Mouse (Mus musculus) liver, postnatal 0 days (tissue): Measurements from ENCODE around the gene Rpl22. TPM values are rescaled to one million over a fixed set of nuclear protein-coding genes. Genes with fewer than 3 reads are reported as not detected.
A peak's percentile ranks its signal among the peaks of the same experiment; 100 is the strongest.

Experiments
- ATAC-seq: fragments of 200-750 bp; cut with Nextera tagmentation; 2 replicates; pipeline ENCODE4 v1.8.0; 2017; ENCODE audit warnings: mild to moderate bottlenecking, moderate library complexity
- DNase-seq: peaks from one replicate; pipeline ENCODE4 v3.0.0-alpha.2; 2016
- H3K27ac ChIP-seq: fragments of 300-500 bp; sonication (generic); 2 replicates; pipeline ENCODE4 v1.5.1; 2014; ENCODE audit warnings: antibody characterized with exemption, moderate library complexity, mild to moderate bottlenecking, low read depth
- H3K27me3 ChIP-seq: fragments of 300-500 bp; sonication (generic); 2 replicates; pipeline ENCODE4 v1.6.1; 2014; ENCODE audit warnings: low read length, control low read depth, mixed read lengths; ENCODE audit not compliant: insufficient read depth
- H3K36me3 ChIP-seq: fragments of 300-500 bp; sonication (generic); replicated peaks from 2 replicates; pipeline ENCODE4 v1.6.1; 2014; ENCODE audit warnings: mild to moderate bottlenecking, control low read depth, low read length, moderate library complexity, mixed read lengths; ENCODE audit not compliant: insufficient read depth
- H3K4me1 ChIP-seq: fragments of 300-500 bp; sonication (generic); 2 replicates; pipeline ENCODE4 v1.6.1; 2014; ENCODE audit warnings: antibody characterized with exemption, mild to moderate bottlenecking, control low read depth; ENCODE audit not compliant: insufficient read depth
- H3K4me2 ChIP-seq: fragments of 300-500 bp; sonication (generic); 2 replicates; pipeline ENCODE4 v1.6.1; 2014; ENCODE audit warnings: low read depth, mild to moderate bottlenecking, low read length, moderate library complexity, mixed read lengths
- H3K4me3 ChIP-seq: fragments of 300-500 bp; sonication (generic); 2 replicates; pipeline ENCODE4 v1.5.1; 2014; ENCODE audit warnings: low read depth, low read length
- H3K9ac ChIP-seq: fragments of 300-500 bp; sonication (generic); replicated peaks from 2 replicates; pipeline ENCODE4 v1.6.1; 2014; ENCODE audit warnings: mild to moderate bottlenecking, moderate library complexity
- H3K9me3 ChIP-seq: fragments of 300-500 bp; sonication (generic); 2 replicates; pipeline ENCODE4 v1.6.1; 2016; ENCODE audit warnings: mild to moderate bottlenecking, control low read depth, low read length, mixed read lengths
- CTCF ChIP-seq: sonication (generic); IDR thresholded peaks from 2 replicates; pipeline ENCODE4 v1.5.1; 2016; ENCODE audit warnings: antibody characterized with exemption, low read depth
- EP300 ChIP-seq: IDR thresholded peaks from 2 replicates; pipeline ENCODE4 v1.6.1; 2016; ENCODE audit warnings: antibody characterized with exemption, low read depth, mild to moderate bottlenecking
- WGBS: fragments of 180-500 bp; shearing (Covaris S2); extraction: QIAGEN DNeasy Blood & Tissue Kit; methylation state at CpG from one replicate; pipeline ENCODE4 v1.1.7; 2014; ENCODE audit not compliant: insufficient replicate concordance; 5-methylcytosine and 5-hydroxymethylcytosine counted together
- polyA plus RNA-seq: library from polyadenylated mRNA; unstranded; fragments of >200 nt; fragmentation: Nextera tagmentation; extraction: Ambion mirVana; gene quantifications from 2 replicates; pipeline ENCODE4 v1.2.1, GENCODE M21; 2015

Rpl22 gene
- polyA plus RNA-seq, 1 experiment from 2014 or later: 207 TPM

DNA sequence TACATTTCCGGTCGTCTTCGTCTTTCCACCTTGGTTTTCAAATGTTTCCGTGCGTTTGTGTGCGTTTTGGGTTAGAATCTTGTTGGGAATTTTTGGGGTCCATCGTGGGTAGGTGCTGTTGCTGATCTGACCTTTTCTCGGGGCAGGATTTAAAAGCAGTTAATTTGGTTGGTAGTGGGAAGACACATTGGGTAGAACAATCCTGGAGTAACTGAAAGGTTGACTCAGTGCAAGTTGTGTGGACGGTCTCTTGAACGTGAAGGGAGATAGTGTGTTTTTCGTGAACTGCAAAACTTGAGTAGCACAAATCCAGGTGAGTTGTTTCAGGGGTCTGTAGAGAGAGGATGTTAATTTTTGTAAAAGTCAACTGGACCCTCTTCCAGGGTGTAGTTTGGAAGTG is 1.0 kb downstream of the Rpl22 start:
- no peak for TF ChIP-seq EP300
- TF ChIP-seq CTCF: no peak
- Histone ChIP-seq H3K9ac (peak overlapping the region; percentile 92), H3K4me3 (peak overlapping the region; percentile 91), H3K4me2 (peak overlapping the region; percentile 88), H3K27me3 (no peaks in the 10 kb centered on the region), H3K27ac (peak overlapping the region; percentile 67; the same call in 1 of the 2 replicates), H3K36me3 (peaks cover 30% of the 10 kb centered on the region), H3K9me3 (no peaks in the 10 kb centered on the region), H3K4me1 (peaks cover 7% of the 10 kb centered on the region)
- WGBS: under 1% methylated on average over 11 of the region's 11 CpGs
- no peak for ATAC-seq
- no peak for DNase-seq

DNA sequence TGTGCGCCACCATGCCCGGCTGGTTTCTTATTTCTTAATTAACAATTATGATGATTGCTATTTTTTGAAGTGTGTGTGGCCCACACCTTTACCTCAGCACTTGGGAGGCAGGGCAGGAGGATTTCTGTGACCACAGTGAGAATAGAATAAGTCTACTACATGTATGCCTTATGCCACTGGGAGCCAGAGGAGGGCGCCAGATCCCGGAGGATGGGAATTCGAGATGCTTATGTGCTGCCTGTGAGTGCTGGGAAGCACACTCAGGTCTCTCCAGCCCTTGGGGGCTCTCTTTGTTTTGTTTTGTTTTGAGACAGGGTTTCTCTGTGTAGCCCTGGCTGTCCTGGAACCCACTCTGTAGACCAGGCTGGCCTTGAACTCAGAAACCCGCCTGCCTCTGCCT is 3.1 kb downstream of the Rpl22 start:
- Histone ChIP-seq H3K4me3 (no peak overlapping the region), H3K9ac (no peak overlapping the region), H3K36me3 (peaks cover 50% of the 10 kb centered on the region), H3K27me3 (no peaks in the 10 kb centered on the region), H3K4me2 (no peak overlapping the region), H3K9me3 (no peaks in the 10 kb centered on the region), H3K4me1 (peaks cover 7% of the 10 kb centered on the region), H3K27ac (no peak overlapping the region)
- peak; percentile 63 for TF ChIP-seq CTCF
- no peak for TF ChIP-seq EP300
- WGBS: 71% methylated on average over 6 of the region's 6 CpGs
- peak; percentile 67 for DNase-seq
- ATAC-seq: no peak

GRCm38 (mm10) chr4:152332952-152333351 is 7.4 kb downstream of the Rpl22 start:
- 20% methylated on average over 2 of the region's 2 CpGs for WGBS
- no peak overlapping the region for H3K4me3 ChIP-seq
- peak; percentile 72 for ATAC-seq
- DNase-seq: peak; percentile 69
- H3K4me2 ChIP-seq: no peak overlapping the region
- H3K27ac ChIP-seq: no peak overlapping the region
- H3K27me3 ChIP-seq: peaks cover 7% of the 10 kb centered on the region
- H3K9me3 ChIP-seq: no peaks in the 10 kb centered on the region
- no peaks in the 10 kb centered on the region for H3K4me1 ChIP-seq
- peaks cover 51% of the 10 kb centered on the region for H3K36me3 ChIP-seq
- no peak overlapping the region for H3K9ac ChIP-seq
- TF ChIP-seq CTCF (peak; percentile 95), EP300 (no peak)

DNA sequence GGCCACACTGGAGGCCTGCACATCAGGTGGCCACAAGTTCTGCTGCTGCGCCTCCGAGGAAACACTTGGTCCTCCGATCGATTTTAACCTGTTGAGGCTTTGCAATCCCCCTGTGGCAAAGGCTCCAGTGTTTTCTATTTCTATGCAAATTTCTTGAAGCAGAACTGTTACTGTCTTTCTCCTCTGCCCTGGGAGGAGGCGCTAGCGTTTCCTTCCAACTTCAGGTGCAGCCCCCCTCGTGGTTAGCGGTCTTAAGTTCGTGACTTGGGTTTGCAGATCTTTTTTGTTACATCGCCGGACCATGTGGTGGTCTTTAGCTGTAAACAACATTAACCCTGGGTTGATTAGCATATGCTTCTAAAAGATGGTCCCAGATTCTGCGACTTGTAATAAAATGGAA is 8.0 kb downstream of the Rpl22 start:
- ATAC-seq (no peak), DNase-seq (no peak)
- Histone ChIP-seq H3K27ac (no peak overlapping the region), H3K27me3 (peaks cover 13% of the 10 kb centered on the region), H3K9ac (no peak overlapping the region), H3K9me3 (no peaks in the 10 kb centered on the region), H3K4me2 (no peak overlapping the region), H3K4me3 (no peak overlapping the region), H3K36me3 (peaks cover 50% of the 10 kb centered on the region), H3K4me1 (no peaks in the 10 kb centered on the region)
- TF ChIP-seq EP300: no peak
- 89% methylated on average over 12 of the region's 12 CpGs for WGBS

DNA sequence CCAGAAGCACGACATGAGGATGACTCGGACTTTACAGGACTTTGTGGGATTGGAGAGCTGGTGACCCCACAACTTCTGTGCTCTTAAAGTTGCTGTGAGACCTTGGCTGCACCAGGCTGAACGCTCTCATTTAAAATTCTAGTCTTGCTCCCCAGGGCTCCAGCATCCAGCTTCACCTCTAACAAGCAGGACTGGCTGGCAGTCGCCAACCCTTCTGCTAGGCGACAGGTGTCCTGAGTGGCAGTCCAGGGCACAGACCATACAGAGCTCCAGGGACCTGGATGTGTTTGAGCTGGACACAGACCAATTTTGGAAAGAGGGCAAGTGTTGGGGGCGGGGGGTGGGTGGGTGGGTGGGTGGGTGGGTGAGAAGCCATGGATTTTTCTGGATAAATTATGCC is 12.2 kb downstream of the Rpl22 start:
- DNase-seq (no peak), ATAC-seq (no peak)
- Histone ChIP-seq H3K4me3 (no peak overlapping the region), H3K36me3 (peaks cover 14% of the 10 kb centered on the region), H3K27me3 (peaks cover 36% of the 10 kb centered on the region), H3K9ac (no peak overlapping the region), H3K4me2 (no peak overlapping the region), H3K4me1 (peaks cover 4% of the 10 kb centered on the region), H3K9me3 (no peaks in the 10 kb centered on the region), H3K27ac (no peak overlapping the region)
- no peak for TF ChIP-seq EP300
- no peak for TF ChIP-seq CTCF
- WGBS: 27% methylated on average over 6 of the region's 6 CpGs

GRCm38 (mm10) chr4:152338419-152339292 is 13.1 kb downstream of the Rpl22 start, which contains the start of gene Chd5:
TSS of gene Chd5 (plus strand) at chr4:152338651.
- no peaks in the 10 kb centered on the region for H3K9me3 ChIP-seq
- no peak for DNase-seq
- H3K4me1 ChIP-seq: peaks cover 4% of the 10 kb centered on the region
- peaks cover 6% of the 10 kb centered on the region for H3K36me3 ChIP-seq
- 2% methylated on average over 60 of the region's 120 CpGs for WGBS
- H3K4me2 ChIP-seq: peak within 1 kb of the TSS; percentile 55
- ATAC-seq: no peak
- H3K27ac ChIP-seq: no peak within 1 kb of the TSS
- H3K4me3 ChIP-seq: peak within 1 kb of the TSS; percentile 38
- no peak within 1 kb of the TSS for H3K9ac ChIP-seq
- no peak for TF ChIP-seq CTCF
- TF ChIP-seq EP300: no peak
- H3K27me3 ChIP-seq: peaks cover 41% of the 10 kb centered on the region
